Mouse (Mus musculus) liver, adult 2 months (tissue): ENCODE data around the gene Prpf6.

Experiments
- CTCF ChIP-seq: fragments of 200-500 bp; IDR thresholded peaks from 2 replicates; pipeline ENCODE4 v1.5.1; 2011; ENCODE audit warnings: low read depth, low read length, control low read depth
- POLR2A ChIP-seq: fragments of 200-500 bp; IDR thresholded peaks from 2 replicates; pipeline ENCODE4 v1.6.1; 2011; ENCODE audit warnings: low read length, control low read depth; ENCODE audit not compliant: insufficient read depth; ENCODE audit errors: extremely low read depth

- TF ChIP-seq CTCF = no peak
- TF ChIP-seq POLR2A = no peak
Observed at GRCm38 (mm10) chr2:181584411-181584942, 7.2 kb upstream of the Prpf6 start, which contains the start of gene Uckl1.
